Mouse (Mus musculus): ENCODE data around the gene Cnksr3. TPM values are rescaled to one million over a fixed set of nuclear protein-coding genes. Genes with fewer than 3 reads are reported as not detected.

The Cnksr3 gene
- total and polyA plus RNA-seq, 3 experiments = not detected

DNA sequence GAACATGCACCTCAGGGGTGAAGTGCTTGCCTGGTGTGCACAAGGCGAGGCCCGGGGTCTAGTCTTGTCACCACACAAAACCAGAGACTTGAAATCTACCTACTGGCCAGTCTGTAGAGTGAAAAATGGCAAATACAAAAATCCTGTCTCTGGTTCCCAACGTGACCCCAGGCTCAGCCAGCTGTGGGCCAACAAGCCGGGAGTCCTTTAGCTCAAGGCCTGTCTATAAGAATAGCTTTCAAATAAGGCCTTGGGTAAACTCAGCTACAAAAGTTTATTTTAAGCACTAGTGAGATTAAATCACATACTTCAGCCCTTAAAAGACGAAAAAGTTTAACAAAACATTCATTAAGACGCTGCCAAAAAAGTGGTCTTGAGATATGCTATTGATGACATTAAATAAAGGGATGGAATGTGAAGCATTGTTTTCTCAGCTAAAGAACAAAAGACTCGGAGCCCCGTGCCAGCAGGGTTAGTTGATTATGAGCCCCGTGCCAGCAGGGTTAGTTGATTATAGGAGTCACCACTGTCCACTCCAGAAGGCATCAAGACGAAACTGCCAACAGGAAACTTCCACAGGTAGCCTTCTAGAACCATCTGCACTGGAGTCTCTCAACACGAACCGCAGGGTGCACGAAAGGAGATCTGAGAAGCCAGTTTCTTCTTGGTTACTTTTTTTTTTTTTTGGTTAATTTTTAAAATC is 67.8 kb downstream of the Cnksr3 start:
- Histone ChIP-seq H3K27ac (ENCODE audit: control insufficient read depth, low read depth, low read length) (no peak overlapping the region), H3K9me3 (replicated peaks; ENCODE audit: insufficient read depth, low read length) (no peaks in the 10 kb centered on the region), H3K79me2 (ENCODE audit: control insufficient read depth, insufficient read depth, low read length, poor library complexity) (no peaks in the 10 kb centered on the region), H3K27me3 (ENCODE audit: control insufficient read depth in 1 of 2, insufficient read depth in 2 of 2, low read length in 2 of 2) (no peaks in the 10 kb centered on the region), H3K9ac (ENCODE audit: control insufficient read depth, low read depth, low read length, poor library complexity, severe bottlenecking) (no peak overlapping the region), H3K4me1 (ENCODE audit: control insufficient read depth in 1 of 2, insufficient read depth in 2 of 2, low read length in 2 of 2) (no peaks in the 10 kb centered on the region), H3K36me3 (ENCODE audit: control insufficient read depth in 1 of 2, insufficient read depth in 2 of 2, low read length in 2 of 2) (no peaks in the 10 kb centered on the region), H3K4me3 (ENCODE audit: control insufficient read depth in 1 of 2, insufficient read depth in 1 of 2, low read depth in 2 of 2, low read length in 2 of 2) (no peak overlapping the region)
- DNase-seq (ENCODE audit: low read depth, low spot score) = no peak
- no peak for TF ChIP-seq USF2 (IDR thresholded peaks at IDR 0.05; ENCODE audit: borderline replicate concordance in 1 of 2, insufficient read depth in 1 of 2, low read depth in 1 of 2, low read length in 2 of 2)
- no peak for TF ChIP-seq GATA1 (IDR thresholded peaks at IDR 0.05; ENCODE audit: low read depth, low read length)
- no peak for TF ChIP-seq ZNF384 (IDR thresholded peaks at IDR 0.05; ENCODE audit: low read depth, low read length)
- no peak for TF ChIP-seq KAT2A (conservative IDR thresholded peaks at IDR 0.05; ENCODE audit: low read depth, low read length)
- no peak for TF ChIP-seq SMC3 (IDR thresholded peaks at IDR 0.05; ENCODE audit: low read depth, low read length)
- TF ChIP-seq UBTF (IDR thresholded peaks at IDR 0.05; ENCODE audit: borderline replicate concordance, insufficient read depth, low read depth, low read length) = no peak
- TF ChIP-seq MAX (IDR thresholded peaks at IDR 0.05; ENCODE audit: low read length) = no peak
- no peak for TF ChIP-seq CHD1 (IDR thresholded peaks at IDR 0.05; ENCODE audit: low read depth, low read length)

DNA sequence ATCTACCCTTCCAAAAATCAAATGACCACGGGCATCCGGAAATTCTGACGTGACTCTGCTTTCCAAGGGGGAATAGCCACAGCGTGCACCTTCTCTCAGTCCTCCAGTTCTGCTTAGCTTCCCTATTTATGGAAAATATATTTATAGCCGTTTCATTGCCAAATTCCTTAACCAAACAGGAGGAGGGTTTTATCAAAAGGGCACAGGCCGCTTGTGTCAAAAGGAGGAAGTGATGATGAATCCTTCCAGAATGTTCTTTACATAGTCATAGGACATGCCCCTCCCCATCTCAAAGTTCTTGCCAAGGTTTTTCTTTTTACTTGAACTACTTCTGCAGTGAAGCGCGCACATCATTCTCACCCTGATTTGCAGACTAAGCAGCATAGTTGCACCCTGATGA is 69.8 kb downstream of the Cnksr3 start:
- Histone ChIP-seq H3K27me3 (ENCODE audit: control insufficient read depth in 1 of 2, insufficient read depth in 2 of 2, low read length in 2 of 2) (no peaks in the 10 kb centered on the region), H3K9ac (ENCODE audit: control insufficient read depth, low read depth, low read length, poor library complexity, severe bottlenecking) (no peak overlapping the region), H3K4me3 (ENCODE audit: control insufficient read depth in 1 of 2, insufficient read depth in 1 of 2, low read depth in 2 of 2, low read length in 2 of 2) (no peak overlapping the region), H3K4me1 (ENCODE audit: control insufficient read depth in 1 of 2, insufficient read depth in 2 of 2, low read length in 2 of 2) (no peaks in the 10 kb centered on the region), H3K9me3 (replicated peaks; ENCODE audit: insufficient read depth, low read length) (no peaks in the 10 kb centered on the region), H3K79me2 (ENCODE audit: control insufficient read depth, insufficient read depth, low read length, poor library complexity) (no peaks in the 10 kb centered on the region), H3K27ac (ENCODE audit: control insufficient read depth, low read depth, low read length) (no peak overlapping the region), H3K36me3 (ENCODE audit: control insufficient read depth in 1 of 2, insufficient read depth in 2 of 2, low read length in 2 of 2) (no peaks in the 10 kb centered on the region)
- TF ChIP-seq POLR2AphosphoS2 (IDR thresholded peaks at IDR 0.05; ENCODE audit: low read length) (no peak), MXI1 (IDR thresholded peaks at IDR 0.05; ENCODE audit: low read depth, low read length) (no peak), RCOR1 (IDR thresholded peaks at IDR 0.05; ENCODE audit: low read depth, low read length) (no peak), ELF1 (IDR thresholded peaks at IDR 0.05; ENCODE audit: low read depth, low read length) (no peak), USF2 (IDR thresholded peaks at IDR 0.05; ENCODE audit: borderline replicate concordance in 1 of 2, insufficient read depth in 1 of 2, low read depth in 1 of 2, low read length in 2 of 2) (no peak), MYC (IDR thresholded peaks at IDR 0.05; ENCODE audit: low read depth, low read length) (no peak), BHLHE40 (IDR thresholded peaks at IDR 0.05; ENCODE audit: borderline replicate concordance, low read depth, low read length) (no peak), SMC3 (IDR thresholded peaks at IDR 0.05; ENCODE audit: low read depth, low read length) (no peak), UBTF (IDR thresholded peaks at IDR 0.05; ENCODE audit: borderline replicate concordance, insufficient read depth, low read depth, low read length) (no peak), ZNF384 (IDR thresholded peaks at IDR 0.05; ENCODE audit: low read depth, low read length) (no peak), MEF2A (IDR thresholded peaks at IDR 0.05; ENCODE audit: extremely low read depth, insufficient replicate concordance, low read depth, low read length, poor library complexity, severe bottlenecking) (no peak), JUND (IDR thresholded peaks at IDR 0.05; ENCODE audit: low read depth, low read length) (no peak), ZMIZ1 (IDR thresholded peaks at IDR 0.05; ENCODE audit: low read depth, low read length) (no peak), CHD1 (IDR thresholded peaks at IDR 0.05; ENCODE audit: low read depth, low read length) (no peak), MAZ (IDR thresholded peaks at IDR 0.05; ENCODE audit: low read depth, low read length) (no peak)
- no peak for DNase-seq (ENCODE audit: low read depth, low spot score)

Data from MEL (cell line).